Mouse (Mus musculus) Patski (cell line): ENCODE results near the gene Eqtn. TPM values are rescaled to one million over a fixed set of nuclear protein-coding genes. Genes with fewer than 3 reads are reported as not detected.
A peak's percentile ranks its signal among the peaks of the same experiment; 100 is the strongest.

ENCODE experiments used
- ATAC-seq: fragments of 100-300 bp; one replicate; pipeline ENCODE4 v1.8.0; 2021
- CTCF ChIA-PET: fragments of 350-600 bp; sonication (Branson Sonifier 250); formaldehyde crosslinking; loops from one replicate; lab custom pipeline; 2022; ENCODE audit warnings: inconsistent platforms; lab: Charles Lee
- POLR2A ChIA-PET: fragments of 350-600 bp; sonication (Branson Sonifier 250); formaldehyde crosslinking; loops from one replicate; lab custom pipeline; 2022; ENCODE audit warnings: antibody characterized with exemption, inconsistent platforms; lab: Charles Lee
- DNase-seq: peaks from one replicate; pipeline ENCODE4 v3.0.0-alpha.2; 2011; ENCODE audit warnings: low read depth, low spot score
- H3K27me3 ChIP-seq: fragments of 371-371 bp; one replicate; pipeline ENCODE4 v1.5.1; 2021
- CTCF ChIP-seq: fragments of 100-300 bp; IDR thresholded peaks from one replicate; pipeline ENCODE4 v1.5.1; 2021
- in situ Hi-C: fragments of 300-500 bp; cut with MboI; formaldehyde crosslinking; loops from 3 replicates; pipeline ENCODE4 v1.11.1; 2018; ENCODE audit warnings: low pct_unique_long_range_greater_than_20kb, mixed read lengths
- polyA plus RNA-seq: library from polyadenylated mRNA; unstranded; gene quantifications from one replicate; pipeline ENCODE4 v1.2.3, GENCODE M21; 2021

Eqtn gene
- polyA plus RNA-seq, result not detected

DNA sequence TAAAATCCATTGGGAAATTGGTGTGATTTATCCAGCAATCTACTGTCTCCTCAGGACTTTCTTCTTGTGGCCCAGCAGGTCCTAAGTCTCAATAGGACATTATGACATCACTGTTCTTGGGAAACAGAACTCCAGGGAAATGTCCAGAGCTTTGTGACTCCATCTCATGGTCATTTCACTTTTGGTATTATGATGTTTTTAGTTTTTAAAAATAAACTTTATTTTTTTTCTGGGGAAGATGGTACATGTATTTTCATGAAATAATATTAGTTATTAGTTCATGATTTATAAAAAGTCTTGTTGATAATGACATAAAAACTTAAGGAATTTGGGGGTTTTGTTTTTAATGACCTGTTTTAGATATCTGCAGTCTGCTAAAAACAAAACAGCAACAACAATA is at the start of gene Eqtn:
Gene Eqtn (minus strand): TSS at position 101 of the 400 bp plus-strand sequence.
- ATAC-seq (no peak), DNase-seq (no peak)
- H3K27me3 ChIP-seq, result no peaks in the 10 kb centered on the region
- ChIA-PET CTCF (no interaction called here), POLR2A (no interaction called here)
- in situ Hi-C loops, result no loop called here
- no peak for TF ChIP-seq CTCF

DNA sequence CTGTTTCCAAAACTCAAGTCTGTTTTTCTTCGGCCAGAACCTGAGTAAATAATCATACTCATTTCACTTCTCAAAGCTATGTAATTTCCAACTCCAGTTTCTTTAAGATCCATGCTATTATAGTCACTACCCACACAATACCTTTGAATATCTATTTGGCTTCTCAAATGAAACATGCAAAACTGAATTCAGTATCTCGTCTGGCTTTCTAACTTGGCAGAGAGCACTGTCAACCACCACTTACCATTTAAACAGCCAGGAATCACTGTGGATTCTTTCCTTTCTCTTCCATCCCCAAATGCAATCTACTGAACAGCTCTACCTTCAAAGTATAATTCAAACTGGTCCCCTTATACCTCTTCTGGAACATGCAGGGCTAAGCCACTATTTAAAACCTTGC is 44.7 kb upstream of the Eqtn start:
- ATAC-seq (no peak), DNase-seq (no peak)
- POLR2A ChIA-PET, result no interaction called here
- in situ Hi-C loops, result no loop called here
- H3K27me3 ChIP-seq, result no peaks in the 10 kb centered on the region
- no peak for TF ChIP-seq CTCF
- CTCF ChIA-PET, result interaction anchor here (1.0 kb wide), 1 partner anchor 31 kb away, joined by 3 read pairs; no protein-coding TSS in a partner anchor

DNA sequence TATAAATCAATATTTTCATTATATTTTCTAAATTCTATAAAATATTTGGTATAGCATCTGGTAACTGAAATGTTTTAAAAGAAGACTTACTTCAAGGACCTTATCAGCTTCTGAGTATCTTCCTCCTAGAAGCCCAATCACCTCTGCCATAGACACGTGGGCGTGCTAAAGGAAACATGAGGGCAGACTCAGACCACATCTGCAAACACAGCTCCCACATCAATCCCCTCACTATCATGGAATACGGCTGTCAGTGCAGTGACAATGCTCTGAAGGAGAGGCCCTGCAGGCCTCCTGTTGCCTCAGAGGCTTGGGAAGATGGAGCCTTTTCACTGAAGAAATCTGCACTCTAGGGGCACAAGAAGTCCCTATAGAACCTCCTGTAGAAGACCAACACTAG is 24.1 kb upstream of the Eqtn start:
- POLR2A ChIA-PET, result no interaction called here
- in situ Hi-C loops, result no loop called here
- DNase-seq (no peak), ATAC-seq (no peak)
- CTCF ChIA-PET, result no interaction called here
- no peak for TF ChIP-seq CTCF
- no peaks in the 10 kb centered on the region for H3K27me3 ChIP-seq

DNA sequence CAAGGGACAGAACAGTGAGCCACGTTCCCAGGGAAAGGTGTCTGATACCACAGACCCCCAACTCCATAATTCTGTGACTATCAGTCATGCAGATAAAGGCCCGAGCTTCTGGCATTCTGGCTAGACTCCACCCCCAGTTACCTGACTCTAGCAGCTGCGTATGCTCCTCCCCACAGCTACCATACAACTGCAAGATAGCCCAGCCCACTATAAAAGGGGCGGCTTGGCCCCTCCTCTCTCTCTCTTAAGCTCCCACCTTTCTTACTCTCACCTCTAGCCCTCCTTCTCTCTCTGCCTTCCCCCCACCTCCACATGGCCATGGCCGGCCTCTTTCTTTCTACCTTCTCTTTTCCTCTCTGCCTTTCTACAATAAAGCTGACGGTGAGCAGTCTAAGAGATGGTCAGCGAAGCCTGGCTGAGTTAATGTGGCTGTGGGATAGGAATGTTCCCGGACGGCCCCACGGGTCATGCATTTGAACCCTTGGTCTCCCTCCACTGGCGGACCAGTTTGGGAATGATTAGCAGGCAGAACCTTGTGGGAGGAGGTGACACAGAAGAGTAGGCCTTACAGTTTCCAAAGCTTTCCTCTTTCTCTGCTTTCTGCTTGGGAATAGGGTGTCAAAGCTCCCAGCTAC is 12.7 kb upstream of the Eqtn start:
- POLR2A ChIA-PET, result no interaction called here
- in situ Hi-C loops, result no loop called here

DNA sequence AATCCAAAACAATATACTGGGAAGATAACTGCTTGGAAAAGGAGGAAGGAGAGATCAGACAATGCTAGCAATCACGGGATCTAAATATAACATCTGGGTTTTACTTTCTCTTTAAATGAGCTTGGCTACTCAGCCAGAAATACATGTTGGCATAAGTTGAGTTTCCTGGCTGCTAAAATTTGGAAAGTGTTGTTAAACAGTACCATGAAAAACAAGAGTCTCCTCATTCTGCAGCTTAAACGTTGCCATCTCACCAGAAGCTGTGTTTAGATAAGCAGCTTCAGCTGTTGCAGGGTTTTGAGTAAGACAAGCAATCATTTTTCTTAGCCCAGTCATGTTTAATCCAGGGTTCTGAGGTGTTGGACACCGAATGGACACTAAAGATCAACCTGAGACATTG is 26.9 kb downstream of the Eqtn start:
- POLR2A ChIA-PET, result no interaction called here
- in situ Hi-C loops, result loop anchor here (25.0 kb wide), 1 partner anchor 214 kb away; no protein-coding TSS in a partner anchor

More for the DNA sequence above, 12.7 kb upstream of the Eqtn start:
- ATAC-seq (no peak), DNase-seq (no peak)
- H3K27me3 ChIP-seq, result no peaks in the 10 kb centered on the region
- CTCF ChIA-PET, result no interaction called here
- no peak for TF ChIP-seq CTCF

DNA sequence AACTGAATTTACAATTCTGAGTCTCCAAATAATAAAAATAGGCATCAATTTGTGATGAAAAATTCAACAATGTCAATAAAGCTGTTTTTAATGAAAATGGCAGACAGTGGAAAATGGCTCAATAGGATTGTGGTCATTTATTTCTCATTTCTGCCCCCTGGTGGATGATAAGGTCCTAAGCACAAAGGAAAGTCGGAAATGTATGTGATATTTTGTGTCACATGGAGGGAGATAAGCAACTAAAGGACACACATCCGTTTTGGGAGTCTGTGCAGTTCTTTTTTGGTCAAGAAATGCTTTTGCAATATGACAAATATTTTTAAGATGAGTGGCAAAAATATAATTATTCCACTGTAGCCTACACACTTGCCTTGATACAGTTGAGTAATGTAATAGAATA is 27.9 kb downstream of the Eqtn start:
- ChIA-PET CTCF (interaction anchor here (1.1 to 1.5 kb wide), 3 partner anchors 10 to 232 kb away, joined by 3 read pairs; no protein-coding TSS in a partner anchor), POLR2A (interaction anchor here (0.6 kb wide), 1 partner anchor 788 kb away, joined by 4 read pairs; no protein-coding TSS in a partner anchor)
- in situ Hi-C loops, result loop anchor here (25.0 kb wide), 1 partner anchor 213 kb away; no protein-coding TSS in a partner anchor

More for the DNA sequence above, 26.9 kb downstream of the Eqtn start:
- peaks cover 2% of the 10 kb centered on the region for H3K27me3 ChIP-seq
- CTCF ChIA-PET, result interaction anchor here (1.5 kb wide), 1 partner anchor 11 kb away, joined by 3 read pairs; no protein-coding TSS in a partner anchor
- ATAC-seq (no peak), DNase-seq (no peak)
- no peak for TF ChIP-seq CTCF

More for the DNA sequence above, 27.9 kb downstream of the Eqtn start:
- TF ChIP-seq CTCF, result peak; percentile 43
- DNase-seq (peak; percentile 3), ATAC-seq (no peak)
- H3K27me3 ChIP-seq, result peaks cover 2% of the 10 kb centered on the region

Other genes starting within 250 kb of the Eqtn start
- gene Tek, start 189.6 kb downstream of the Eqtn start, polyA plus RNA-seq, result not detected
- 13.3 TPM for gene Mysm1, start 50.3 kb upstream of the Eqtn start, polyA plus RNA-seq
- 122 TPM for gene Jun, start 123.4 kb upstream of the Eqtn start, polyA plus RNA-seq